Mouse (Mus musculus) left cerebral cortex, adult 8-10 months (tissue): ENCODE data around the gene Depdc1b. TPM values are rescaled to one million over a fixed set of nuclear protein-coding genes. Genes with fewer than 3 reads are reported as not detected.
A peak's percentile ranks its signal among the peaks of the same experiment; 100 is the strongest.

Experiments
- DNase-seq, 2 experiments: peaks; one replicate each; pipeline ENCODE4 v3.0.0; 2022; ENCODE audit warnings: low spot score in 2 of 2
- total RNA-seq, 4 experiments: library from RNA; stranded (reverse); gene quantifications; 2 replicates each; pipeline ENCODE4 v1.2.4; 2022

Depdc1b gene
- total RNA-seq, 4 experiments from 2014 or later = 0.17 to 0.46 (median 0.33) TPM

GRCm38 (mm10) chr13:108349624-108350023, 33.5 kb downstream of the Depdc1b start:
- no peak for DNase-seq

- no peak for DNase-seq
Measured at GRCm38 (mm10) chr13:108353781-108354180, 37.6 kb downstream of the Depdc1b start.

- no peak for DNase-seq
Measured at GRCm38 (mm10) chr13:108354804-108355552, 38.8 kb downstream of the Depdc1b start.

GRCm38 (mm10) chr13:108357362-108357761, 41.2 kb downstream of the Depdc1b start:
- DNase-seq = no peak

GRCm38 (mm10) chr13:108358228-108358627, 42.1 kb downstream of the Depdc1b start:
- no peak for DNase-seq

- no peak for DNase-seq
Measured at GRCm38 (mm10) chr13:108367496-108367895, 51.4 kb downstream of the Depdc1b start.

GRCm38 (mm10) chr13:108370241-108370941, 54.3 kb downstream of the Depdc1b start:
- DNase-seq = no peak

- DNase-seq = no peak
Measured at GRCm38 (mm10) chr13:108371352-108371921, 55.3 kb downstream of the Depdc1b start.

GRCm38 (mm10) chr13:108373231-108373630, 57.1 kb downstream of the Depdc1b start:
- no peak for DNase-seq

- DNase-seq = no peak
Measured at GRCm38 (mm10) chr13:108376637-108377036, 60.5 kb downstream of the Depdc1b start.

- DNase-seq = no peak
Measured at GRCm38 (mm10) chr13:108381161-108381560, 65.0 kb downstream of the Depdc1b start.

GRCm38 (mm10) chr13:108383051-108383450, 66.9 kb downstream of the Depdc1b start:
- DNase-seq = no peak

GRCm38 (mm10) chr13:108386058-108386457, 69.9 kb downstream of the Depdc1b start:
- peak in 1 of 2 experiments; percentile 10 for DNase-seq

GRCm38 (mm10) chr13:108390565-108390964, 74.4 kb downstream of the Depdc1b start:
- no peak for DNase-seq

- no peak for DNase-seq
Measured at GRCm38 (mm10) chr13:108403197-108403596, 87.1 kb downstream of the Depdc1b start.

GRCm38 (mm10) chr13:108404372-108404771, 88.2 kb downstream of the Depdc1b start:
- DNase-seq = no peak

- no peak for DNase-seq
Measured at GRCm38 (mm10) chr13:108415464-108415863, 99.3 kb downstream of the Depdc1b start.

- DNase-seq = no peak
Measured at GRCm38 (mm10) chr13:108418741-108419507, 102.8 kb downstream of the Depdc1b start.

- DNase-seq = no peak
Measured at GRCm38 (mm10) chr13:108426322-108426721, 110.2 kb downstream of the Depdc1b start.

GRCm38 (mm10) chr13:108428809-108429208, 112.7 kb downstream of the Depdc1b start:
- DNase-seq = no peak

- DNase-seq = no peak
Measured at GRCm38 (mm10) chr13:108429623-108430022, 113.5 kb downstream of the Depdc1b start.

GRCm38 (mm10) chr13:108431776-108432175, 115.6 kb downstream of the Depdc1b start:
- no peak for DNase-seq
